18 mouse cellular contexts compared by ENCODE assay signal in the genomic region with DNA sequence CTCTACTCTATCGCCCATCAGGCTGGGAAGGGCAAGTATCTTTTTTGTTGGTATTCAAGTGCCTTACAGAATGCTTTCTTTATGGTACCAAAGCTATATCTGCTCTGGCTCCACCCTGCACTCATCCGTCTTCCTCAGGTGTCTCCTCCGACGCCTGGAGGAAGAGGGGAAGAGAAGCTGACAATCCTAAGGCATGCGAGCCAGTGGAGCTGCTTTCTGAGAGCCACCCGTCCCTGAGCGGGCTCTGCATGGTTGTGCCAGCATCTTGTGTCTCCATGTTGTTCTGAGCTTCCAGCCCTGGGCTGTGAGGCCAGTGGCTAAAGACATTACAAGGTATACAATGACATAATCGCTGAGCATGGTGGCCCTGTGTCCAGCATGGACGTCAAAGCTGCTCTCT.
DNase-seq lines count a peak whose midpoint lies in the region; ATAC-seq and TF ChIP-seq lines count a peak whose summit lies in the region.
"Had no signal": no experiment of that assay in that cellular context is flagged by ENCODE, and none has a peak within 500 bp of the region (broad histone marks: within the 10 kb centered on the region; RNA-seq: fewer than 3 reads in every experiment).

No protein-coding gene starts in this region.

- DNase-seq in gastrocnemius, adult 2 months, result no peak
- no peak for DNase-seq in gastrocnemius, postnatal 14 days
- DNase-seq in liver, embryonic 11.5 days (ENCODE audit: low spot score), result no peak
- DNase-seq in embryonic facial prominence, embryonic 10.5 days (ENCODE audit: low spot score), result no peak
- no peak for DNase-seq in right cerebral cortex, postnatal 36 days (ENCODE audit: low spot score in 2 of 2)
- no peak for DNase-seq in frontal cortex, postnatal 10 days (ENCODE audit: low spot score in 2 of 2)
- DNase-seq: cerebellum, postnatal 14 days; gastrocnemius, postnatal 10 days; spleen, adult 18-20 months; thymus, postnatal 36 days had no signal

- H3K27me3 ChIP-seq in liver, embryonic 12.5 days (replicated peaks), result no peaks in the 10 kb centered on the region
- no peaks in the 10 kb centered on the region for H3K27me3 ChIP-seq in liver, embryonic 11.5 days (replicated peaks; ENCODE audit: control insufficient read depth, insufficient read depth, low read length)
- no peaks in the 10 kb centered on the region for H3K27me3 ChIP-seq in embryonic facial prominence, embryonic 10.5 days (replicated peaks; ENCODE audit: low read depth, poor library complexity, severe bottlenecking)
- no peaks in the 10 kb centered on the region for H3K27me3 ChIP-seq in intestine, postnatal 0 days (replicated peaks; ENCODE audit: control insufficient read depth, insufficient read depth, low read length)
- H3K27me3 ChIP-seq: embryonic facial prominence, embryonic 12.5 days; heart, embryonic 13.5 days; limb, embryonic 13.5 days; lung, embryonic 15.5 days; Patski had no signal

- H3K27ac ChIP-seq in gastrocnemius, adult 2 months, result peak overlapping the region; percentile 88
- H3K27ac ChIP-seq in liver, embryonic 12.5 days, result 0 out of 2 replicates have a peak overlapping the region, but pooled peaks have one; percentile 90
- H3K27ac ChIP-seq in liver, embryonic 11.5 days (ENCODE audit: low read depth, low read length), result no peak overlapping the region
- peak overlapping the region; percentile 74; the same call in 1 of the 2 replicates for H3K27ac ChIP-seq in embryonic facial prominence, embryonic 10.5 days (replicated peaks)
- peak overlapping the region; percentile 71 for H3K27ac ChIP-seq in intestine, postnatal 0 days (ENCODE audit: low read depth, low read length)
- H3K27ac ChIP-seq: embryonic facial prominence, embryonic 12.5 days; heart, embryonic 13.5 days; limb, embryonic 13.5 days; lung, embryonic 15.5 days; stomach, postnatal 0 days had no signal

- TF ChIP-seq CTCF in gastrocnemius, adult 2 months (IDR thresholded peaks at IDR 0.05), result no peak
- TF ChIP-seq CTCF in intestine, postnatal 0 days (IDR thresholded peaks at IDR 0.05; ENCODE audit: low read depth), result no peak

- no peak for ATAC-seq in liver, embryonic 12.5 days
- no peak for ATAC-seq in liver, embryonic 11.5 days (replicated peaks; ENCODE audit: low FRiP score)
- ATAC-seq in intestine, postnatal 0 days, result no peak
- ATAC-seq: Patski had no signal

- H3K4me2 ChIP-seq in liver, embryonic 12.5 days, result no peak overlapping the region
- no peak overlapping the region for H3K4me2 ChIP-seq in liver, embryonic 11.5 days
- no peak overlapping the region for H3K4me2 ChIP-seq in intestine, postnatal 0 days (replicated peaks; ENCODE audit: low read depth)
- H3K4me2 ChIP-seq: embryonic facial prominence, embryonic 12.5 days; heart, embryonic 13.5 days; limb, embryonic 13.5 days; lung, embryonic 15.5 days had no signal

- intact Hi-C loops in gastrocnemius, adult 2 months (cut with DNase I), result loop anchor here (5.0 kb wide), 1 partner anchor 77 kb away; no protein-coding TSS in a partner anchor
- intact Hi-C loops in gastrocnemius, postnatal 14 days (cut with DNase I; ENCODE audit: low total_unique reads), result no loop called here

- no peak overlapping the region for H3K4me3 ChIP-seq in gastrocnemius, adult 2 months
- no peak overlapping the region for H3K4me3 ChIP-seq in liver, embryonic 12.5 days
- H3K4me3 ChIP-seq in liver, embryonic 11.5 days (ENCODE audit: low read depth, low read length), result no peak overlapping the region
- no peak overlapping the region for H3K4me3 ChIP-seq in embryonic facial prominence, embryonic 10.5 days
- H3K4me3 ChIP-seq in intestine, postnatal 0 days (ENCODE audit: low read depth, low read length), result no peak overlapping the region
- H3K4me3 ChIP-seq: embryonic facial prominence, embryonic 12.5 days; heart, embryonic 13.5 days; limb, embryonic 13.5 days; lung, embryonic 15.5 days had no signal

- H3K4me1 ChIP-seq in liver, embryonic 12.5 days, result peaks cover 87% of the 10 kb centered on the region
- peaks cover 50% of the 10 kb centered on the region for H3K4me1 ChIP-seq in liver, embryonic 11.5 days (replicated peaks; ENCODE audit: control insufficient read depth, insufficient read depth, low read length)
- H3K4me1 ChIP-seq in embryonic facial prominence, embryonic 10.5 days, result peaks cover 75% of the 10 kb centered on the region
- H3K4me1 ChIP-seq in intestine, postnatal 0 days (replicated peaks; ENCODE audit: control insufficient read depth, insufficient read depth, low read length), result peaks cover 20% of the 10 kb centered on the region; the same call in 1 of the 2 replicates

- 81% methylated on average over 9 of the region's 9 CpGs for WGBS in liver, embryonic 12.5 days (ENCODE audit: insufficient replicate concordance)
- 86% methylated on average over 9 of the region's 9 CpGs for WGBS in liver, embryonic 11.5 days
- WGBS in embryonic facial prominence, embryonic 10.5 days, result 84% methylated on average over 9 of the region's 9 CpGs
- 75% methylated on average over 9 of the region's 9 CpGs for WGBS in intestine, postnatal 0 days

- H3K9ac ChIP-seq in liver, embryonic 12.5 days, result no peak overlapping the region
- no peak overlapping the region for H3K9ac ChIP-seq in liver, embryonic 11.5 days (ENCODE audit: low read depth, low read length)
- no peak overlapping the region for H3K9ac ChIP-seq in intestine, postnatal 0 days (ENCODE audit: low read depth, low read length)
- H3K9ac ChIP-seq: embryonic facial prominence, embryonic 12.5 days; limb, embryonic 13.5 days; lung, embryonic 15.5 days had no signal

- H3K36me3 ChIP-seq in liver, embryonic 12.5 days, result peaks cover 84% of the 10 kb centered on the region
- H3K36me3 ChIP-seq in liver, embryonic 11.5 days (ENCODE audit: control insufficient read depth, insufficient read depth, low read length), result no peaks in the 10 kb centered on the region
- H3K36me3 ChIP-seq in embryonic facial prominence, embryonic 10.5 days (replicated peaks), result peaks cover 37% of the 10 kb centered on the region
- H3K36me3 ChIP-seq in intestine, postnatal 0 days (ENCODE audit: control insufficient read depth, insufficient read depth), result 0 out of 2 replicates have a peak, but pooled peaks cover 10% of the 10 kb centered on the region
- H3K36me3 ChIP-seq: embryonic facial prominence, embryonic 12.5 days; heart, embryonic 13.5 days; lung, embryonic 15.5 days had no signal

- H3K9me3 ChIP-seq in liver, embryonic 12.5 days (replicated peaks), result no peaks in the 10 kb centered on the region
- H3K9me3 ChIP-seq in liver, embryonic 11.5 days (ENCODE audit: control insufficient read depth, low read length), result no peaks in the 10 kb centered on the region
- no peaks in the 10 kb centered on the region for H3K9me3 ChIP-seq in embryonic facial prominence, embryonic 10.5 days
- H3K9me3 ChIP-seq in intestine, postnatal 0 days (ENCODE audit: control insufficient read depth), result no peaks in the 10 kb centered on the region
- H3K9me3 ChIP-seq: embryonic facial prominence, embryonic 12.5 days; heart, embryonic 13.5 days; limb, embryonic 13.5 days; lung, embryonic 15.5 days had no signal
